9 mouse cellular contexts compared by ENCODE assay signal in genomic region chr2:178454664-178455516, GRCm38 (mm10). TPM values are rescaled to one million over a fixed set of nuclear protein-coding genes. Genes with fewer than 3 reads are reported as not detected.
DNase-seq lines count a peak whose midpoint lies in the region; ATAC-seq and TF ChIP-seq lines count a peak whose summit lies in the region.
"Had no signal": no experiment of that assay in that cellular context is flagged by ENCODE, and none has a peak within 500 bp of the region (broad histone marks: within the 10 kb centered on the region; RNA-seq: fewer than 3 reads in every experiment).

No protein-coding gene starts in this region.

- peak; percentile 24 for DNase-seq in liver, adult 2 months (ENCODE audit: extremely low read depth, low read depth, low spot score)
- DNase-seq in liver = no peak
- DNase-seq in mesoderm, embryonic 11.5 days (ENCODE audit: low read depth, low spot score) = peak; percentile 78
- DNase-seq in thymus, postnatal 10 days (ENCODE audit: low spot score in 2 of 2) = no peak
- no peak for DNase-seq in gastrocnemius, adult 8-10 months (ENCODE audit: low spot score in 2 of 2)

- no peak for TF ChIP-seq POLR2A in liver, adult 2 months (IDR thresholded peaks at IDR 0.05; ENCODE audit: extremely low read depth, insufficient read depth, low read length)
- TF ChIP-seq POLR2A in embryonic fibroblast, embryonic 13.5 days (IDR thresholded peaks at IDR 0.05; ENCODE audit: low read depth, low read length) = peak; percentile 17; the same call in 1 of the 2 replicates

- H3K36me3 ChIP-seq in liver, adult 2 months (ENCODE audit: control insufficient read depth, insufficient read depth, low read length) = no peaks in the 10 kb centered on the region
- H3K36me3 ChIP-seq in kidney, embryonic 14.5 days (ENCODE audit: control insufficient read depth, insufficient read depth, low read length) = no peaks in the 10 kb centered on the region

- H3K4me1 ChIP-seq in liver, adult 2 months (ENCODE audit: control insufficient read depth, insufficient read depth, low read length) = no peaks in the 10 kb centered on the region; the same call in 1 of the 2 replicates
- peaks cover 5% of the 10 kb centered on the region; the same call in 1 of the 2 replicates for H3K4me1 ChIP-seq in embryonic fibroblast, embryonic 13.5 days (ENCODE audit: control insufficient read depth, insufficient read depth, low read length)
- H3K4me1 ChIP-seq in kidney, embryonic 14.5 days (ENCODE audit: control insufficient read depth, insufficient read depth, low read length) = peaks cover 6% of the 10 kb centered on the region

- H3K9me3 ChIP-seq in kidney, embryonic 14.5 days (ENCODE audit: control insufficient read depth, low read length) = no peaks in the 10 kb centered on the region

- H3K4me3 ChIP-seq in liver, adult 2 months (ENCODE audit: insufficient read depth, low read depth, low read length) = no peak overlapping the region
- H3K4me3 ChIP-seq in embryonic fibroblast, embryonic 13.5 days (ENCODE audit: insufficient read depth, low read length) = no peak overlapping the region
- H3K4me3 ChIP-seq in kidney, embryonic 14.5 days (ENCODE audit: low read length) = no peak overlapping the region

- TF ChIP-seq CTCF in liver, adult 2 months (IDR thresholded peaks at IDR 0.05; ENCODE audit: low read depth, low read length) = no peak
- TF ChIP-seq CTCF in embryonic fibroblast, embryonic 13.5 days (IDR thresholded peaks at IDR 0.05; ENCODE audit: borderline replicate concordance, insufficient read depth, low read length) = no peak

- H3K27ac ChIP-seq in liver, adult 2 months (replicated peaks; ENCODE audit: insufficient read depth, low read depth, low read length) = peak overlapping the region; percentile 44
- peak overlapping the region; percentile 87 for H3K27ac ChIP-seq in embryonic fibroblast, embryonic 13.5 days (ENCODE audit: insufficient read depth, low read length)
- H3K27ac ChIP-seq in kidney, embryonic 14.5 days (ENCODE audit: low read depth, low read length) = peak overlapping the region; percentile 74
- H3K27ac ChIP-seq: liver, embryonic 14.5 days had no signal

- 66% methylated on average over 17 of the region's 17 CpGs for WGBS in liver, adult 2 months
- WGBS in kidney, embryonic 14.5 days = 2% methylated on average over 17 of the region's 17 CpGs

- ATAC-seq in kidney, embryonic 14.5 days (ENCODE audit: low FRiP score, low TSS enrichment) = peak; percentile 93
- ATAC-seq in frontal cortex, adult (ENCODE audit: low TSS enrichment) = no peak; the same call in 1 of the 2 replicates

- H3K4me2 ChIP-seq in kidney, embryonic 14.5 days (replicated peaks; ENCODE audit: low read depth, low read length) = peak overlapping the region; percentile 26; the same call in 1 of the 2 replicates

- no peaks in the 10 kb centered on the region for H3K27me3 ChIP-seq in liver, adult 2 months (ENCODE audit: control insufficient read depth, insufficient read depth, low read length)
- H3K27me3 ChIP-seq in kidney, embryonic 14.5 days (ENCODE audit: control insufficient read depth, insufficient read depth, low read length) = no peaks in the 10 kb centered on the region

- no peaks in the 10 kb centered on the region for H3K79me2 ChIP-seq in liver, adult 2 months (ENCODE audit: control insufficient read depth, insufficient read depth, low read length)

- no peak overlapping the region for H3K9ac ChIP-seq in liver, adult 2 months (ENCODE audit: low read depth, low read length)
- H3K9ac ChIP-seq in kidney, embryonic 14.5 days (ENCODE audit: low read depth, low read length) = no peak overlapping the region
- H3K9ac ChIP-seq: liver, embryonic 14.5 days had no signal

RNA-seq across cellular contexts. Expression of gene Cdh26, which starts 24.6 kb away (rescaled TPM):
- total RNA-seq in liver, adult 2 months (2014; rRNA removed) = not detected in 2 replicates
- polyA plus RNA-seq in liver, adult 2 months (2012; rRNA removed) = 0.06 TPM in 1 of 2 replicates, not detected in the other
- polyA plus RNA-seq in embryonic fibroblast, embryonic 13.5 days (2011; ENCODE audit: insufficient read length, low read depth, missing spikeins) = 0.90 and 2.3 TPM in 2 replicates
- polyA plus RNA-seq in kidney, embryonic 14.5 days (2014; fragmentation: Nextera tagmentation; extraction: Ambion mirVana) = 0.64 and 0.84 TPM in 2 replicates
- total RNA-seq in gastrocnemius, adult 8-10 months (2022) = not detected

RNA-seq across cellular contexts. Expression of gene Fam217b, which starts 40.6 kb away (rescaled TPM):
- 0.18 and 0.47 TPM in 2 replicates for total RNA-seq in liver, adult 2 months (2014; rRNA removed)
- polyA plus RNA-seq in liver, adult 2 months (2012; rRNA removed) = 0.15 and 0.16 TPM in 2 replicates
- polyA plus RNA-seq in embryonic fibroblast, embryonic 13.5 days (2011; ENCODE audit: insufficient read length, low read depth, missing spikeins) = 11.4 and 11.6 TPM in 2 replicates
- 4.8 and 7.1 TPM in 2 replicates for polyA plus RNA-seq in kidney, embryonic 14.5 days (2014; fragmentation: Nextera tagmentation; extraction: Ambion mirVana)
- total RNA-seq in gastrocnemius, adult 8-10 months (2022) = 1 to 10 TPM; 2.3 to 5.5 (median 2.6) TPM

RNA-seq across cellular contexts. Expression of gene Ppp1r3d, which starts 40.6 kb away (rescaled TPM):
- 0.18 and 0.20 TPM in 2 replicates for total RNA-seq in liver, adult 2 months (2014; rRNA removed)
- polyA plus RNA-seq in liver, adult 2 months (2012; rRNA removed) = 0.16 and 0.21 TPM in 2 replicates
- polyA plus RNA-seq in embryonic fibroblast, embryonic 13.5 days (2011; ENCODE audit: insufficient read length, low read depth, missing spikeins) = 4.0 and 5.5 TPM in 2 replicates
- 1.8 and 2.1 TPM in 2 replicates for polyA plus RNA-seq in kidney, embryonic 14.5 days (2014; fragmentation: Nextera tagmentation; extraction: Ambion mirVana)
- total RNA-seq in gastrocnemius, adult 8-10 months (2022) = 1 to 10 TPM; 2.9 to 6.2 (median 4.7) TPM

RNA-seq across cellular contexts. Expression of gene Sycp2, which starts 47.4 kb away (rescaled TPM):
- total RNA-seq in liver, adult 2 months (2014; rRNA removed) = not detected in 2 replicates
- not detected in 2 replicates for polyA plus RNA-seq in liver, adult 2 months (2012; rRNA removed)
- polyA plus RNA-seq in embryonic fibroblast, embryonic 13.5 days (2011; ENCODE audit: insufficient read length, low read depth, missing spikeins) = 0.50 and 1.1 TPM in 2 replicates
- 0.26 TPM in 1 of 2 replicates, not detected in the other for polyA plus RNA-seq in kidney, embryonic 14.5 days (2014; fragmentation: Nextera tagmentation; extraction: Ambion mirVana)
- total RNA-seq in gastrocnemius, adult 8-10 months (2022) = not detected

Comparison
In these comparisons a context has a peak if more than half of its experiments do, and no peak if none do; other contexts are left out.
1. DNase-seq: peak in liver, adult 2 months (single experiment) and mesoderm, embryonic 11.5 days (single experiment); none in liver (single experiment), thymus, postnatal 10 days (0 of 2) and gastrocnemius, adult 8-10 months (0 of 2).
2. Peak in every context shown above with its lines, with median percentiles within 50 percentile points of each other: H3K27ac ChIP-seq.